Mouse (Mus musculus) NIH3T3 (cell line): ENCODE measurements around the gene Arih1.

Experiments
- DNase-seq: peaks from one replicate; pipeline ENCODE4 v3.0.0-alpha.2; 2012; ENCODE audit warnings: low read depth

Gene Arih1

DNA sequence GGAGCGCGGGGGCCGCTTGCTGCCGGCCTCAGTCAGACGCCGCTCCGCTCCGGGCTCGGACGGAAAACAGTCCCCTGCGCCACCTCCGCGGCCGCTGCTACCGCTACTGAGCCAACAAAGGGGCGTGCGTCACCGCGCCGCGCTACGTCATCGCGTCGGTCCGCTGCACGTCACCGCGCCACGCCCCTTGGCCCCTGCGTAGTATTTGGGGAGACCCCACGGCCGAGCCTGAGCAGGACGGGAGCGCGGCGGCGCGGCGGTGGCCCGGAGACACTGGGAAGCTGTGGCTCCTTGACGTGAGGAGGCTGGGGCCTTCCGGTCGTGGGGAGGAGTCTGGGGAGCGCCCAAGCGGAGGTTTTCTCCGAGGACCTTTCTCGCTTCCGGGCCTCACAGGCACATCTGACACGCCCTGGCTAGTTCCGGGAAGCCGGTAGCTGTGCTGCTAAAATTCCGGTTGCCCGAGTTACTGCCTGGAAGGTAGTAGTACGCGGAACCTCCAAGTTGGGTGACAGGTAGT is at the start of gene Arih1:
Arih1 (minus strand) TSS at position 70 of the 517 bp plus-strand sequence.
- peak; percentile 98 for DNase-seq

DNA sequence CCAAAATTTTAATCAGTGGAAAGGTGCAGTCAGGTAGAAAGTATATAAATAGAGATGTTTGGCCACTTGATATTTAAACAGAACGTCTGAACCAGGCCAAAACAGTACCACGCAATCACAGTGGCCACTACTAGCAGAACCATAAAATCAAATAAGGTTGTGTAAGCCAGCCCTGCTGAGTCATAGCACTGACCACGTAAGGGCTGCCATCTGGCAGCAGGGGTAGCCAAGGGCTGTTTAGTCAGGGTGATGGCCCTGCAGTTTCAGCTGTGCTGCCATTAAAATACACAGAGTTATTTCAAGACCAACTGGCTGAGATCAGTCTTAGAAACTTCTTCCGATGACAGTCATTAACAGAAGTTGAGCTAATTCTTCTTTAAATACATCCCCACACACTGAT is 47.5 kb upstream of the Arih1 start:
- DNase-seq = peak; percentile 91

DNA sequence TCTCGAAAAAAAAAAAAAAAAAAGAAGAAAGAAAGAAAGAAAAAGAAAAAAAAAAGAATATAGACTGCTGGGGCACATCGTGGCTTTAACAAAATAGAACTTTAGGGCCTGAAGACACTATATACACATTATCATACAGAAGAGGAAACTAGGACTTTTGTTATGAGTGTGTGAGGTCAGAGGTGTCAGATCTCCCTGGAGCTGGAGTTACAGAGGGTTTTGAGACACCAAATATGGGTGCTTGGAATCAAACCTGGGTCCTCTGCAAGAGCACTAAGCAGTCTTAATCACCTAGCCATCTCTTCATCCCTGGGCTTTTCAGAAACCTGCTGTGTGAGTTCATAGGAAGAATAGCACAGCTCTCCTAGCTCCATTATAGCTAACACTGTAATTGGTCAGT is 47.0 kb upstream of the Arih1 start:
- no peak for DNase-seq

DNA sequence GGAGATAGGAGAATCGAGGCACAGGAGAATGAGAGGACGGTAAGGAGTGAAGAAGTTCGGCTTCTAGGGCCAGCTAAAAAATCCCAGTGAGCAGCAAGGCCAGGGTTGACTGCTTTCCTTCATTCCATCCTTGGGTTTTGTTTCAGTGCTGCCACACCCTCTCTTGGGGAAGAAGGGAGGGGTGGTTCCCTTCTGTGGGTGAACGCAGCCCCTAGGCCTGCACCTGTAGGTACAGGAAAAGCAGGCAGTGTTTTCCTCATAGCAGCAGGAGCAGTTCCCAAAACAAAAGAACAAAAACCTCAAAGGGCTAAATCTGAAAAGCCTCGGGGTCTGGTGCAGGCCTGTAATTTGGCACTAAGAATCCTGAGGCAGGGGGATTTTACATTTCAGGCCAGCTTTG is 45.2 kb upstream of the Arih1 start:
- DNase-seq = no peak

GRCm38 (mm10) chr9:59528274-59528673 is 41.9 kb upstream of the Arih1 start:
- DNase-seq = no peak

- no peak for DNase-seq
These were observed 41.2 kb upstream of the Arih1 start for GRCm38 (mm10) chr9:59527580-59527979.

DNA sequence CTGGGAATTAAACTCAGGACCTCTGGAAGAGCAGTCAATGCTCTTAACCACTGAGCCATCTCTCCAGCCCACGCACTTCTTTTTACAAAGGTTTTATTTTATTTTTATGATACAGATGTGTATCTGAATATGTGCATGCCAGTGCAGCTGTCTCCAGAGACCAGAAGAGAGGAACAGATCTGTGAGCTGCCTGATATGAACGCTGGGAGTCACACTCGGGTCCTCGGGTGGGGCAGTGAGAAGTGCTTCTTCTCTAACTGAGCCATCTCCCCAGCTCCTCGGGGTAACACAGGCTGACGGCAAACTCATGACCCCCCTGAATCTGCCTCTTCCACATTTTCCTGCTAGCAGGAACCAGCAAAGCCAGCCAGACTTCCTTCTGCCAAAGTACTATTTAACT is 40.3 kb upstream of the Arih1 start:
- DNase-seq = no peak

DNA sequence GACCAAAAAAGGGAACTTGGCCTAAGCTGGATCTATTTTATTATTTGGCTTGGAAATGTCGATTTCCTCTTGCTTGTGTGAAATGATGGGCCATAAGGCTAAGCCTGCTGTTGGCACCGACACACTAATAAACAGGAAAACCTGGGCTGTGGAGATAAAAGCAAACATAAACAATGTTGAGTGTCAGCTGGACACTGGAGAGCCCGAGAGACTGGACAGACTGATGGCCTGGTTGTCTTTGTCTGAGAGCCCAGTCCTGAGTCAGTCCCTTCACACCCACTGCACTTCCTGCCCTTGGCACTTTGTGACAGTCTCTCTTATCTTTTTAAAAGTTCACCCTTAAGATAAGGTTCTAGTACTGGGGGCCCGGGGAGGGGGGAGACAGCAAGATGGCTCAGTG is 36.5 kb upstream of the Arih1 start:
- DNase-seq = no peak

GRCm38 (mm10) chr9:59519396-59519795 is 33.0 kb upstream of the Arih1 start:
- DNase-seq = no peak

GRCm38 (mm10) chr9:59518976-59519375 is 32.6 kb upstream of the Arih1 start:
- DNase-seq = no peak

DNA sequence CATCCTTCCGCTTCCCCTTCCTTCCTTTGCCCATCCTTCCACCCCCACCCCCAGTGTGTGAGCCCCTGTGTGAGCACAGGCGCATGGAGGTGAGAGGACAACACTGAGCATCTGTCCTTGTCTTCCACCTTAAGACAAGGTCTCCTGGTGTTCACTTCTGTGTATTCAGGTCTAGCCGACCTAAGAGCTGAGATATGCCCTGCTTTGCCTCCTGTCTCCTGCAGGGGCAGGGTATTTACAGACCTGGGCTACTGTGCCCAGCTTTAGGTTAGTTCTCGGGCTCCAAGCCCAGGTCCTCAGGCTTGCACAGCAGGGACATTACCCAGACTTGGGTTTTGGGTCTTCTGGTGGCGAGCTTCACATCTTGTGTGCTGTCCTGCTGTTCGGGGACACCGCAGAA is 30.7 kb upstream of the Arih1 start:
- no peak for DNase-seq

DNA sequence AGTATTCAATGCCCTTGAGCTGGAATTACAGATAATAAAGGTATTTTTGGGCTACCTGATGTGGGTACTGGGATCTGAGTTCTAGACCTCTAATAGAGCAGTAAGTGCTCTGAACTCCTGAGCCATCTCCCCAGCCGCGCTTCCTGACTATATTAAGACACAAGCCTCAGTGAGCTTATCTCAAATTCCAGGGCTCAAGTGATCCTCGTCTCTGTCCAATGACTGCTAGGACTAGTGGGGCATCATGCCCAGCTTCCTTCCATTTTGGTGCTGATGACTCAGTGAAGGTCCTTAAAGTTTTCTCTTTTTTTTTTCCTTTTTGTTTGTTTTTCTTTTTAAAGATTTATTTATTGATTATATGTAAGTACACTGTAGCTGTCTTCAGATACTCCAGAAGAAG is 28.7 kb upstream of the Arih1 start:
- peak; percentile 65 for DNase-seq

GRCm38 (mm10) chr9:59512381-59512780 is 26.0 kb upstream of the Arih1 start:
- DNase-seq = peak; percentile 71

GRCm38 (mm10) chr9:59508146-59508545 is 21.7 kb upstream of the Arih1 start:
- no peak for DNase-seq

- peak; percentile 5 for DNase-seq
These were observed 913 bp upstream of the Arih1 start for GRCm38 (mm10) chr9:59487331-59487730.

- no peak for DNase-seq
These were observed 321 bp downstream of the Arih1 start for GRCm38 (mm10) chr9:59486076-59486518.

GRCm38 (mm10) chr9:59485511-59486075 is 825 bp downstream of the Arih1 start:
- DNase-seq = peak; percentile 69

DNA sequence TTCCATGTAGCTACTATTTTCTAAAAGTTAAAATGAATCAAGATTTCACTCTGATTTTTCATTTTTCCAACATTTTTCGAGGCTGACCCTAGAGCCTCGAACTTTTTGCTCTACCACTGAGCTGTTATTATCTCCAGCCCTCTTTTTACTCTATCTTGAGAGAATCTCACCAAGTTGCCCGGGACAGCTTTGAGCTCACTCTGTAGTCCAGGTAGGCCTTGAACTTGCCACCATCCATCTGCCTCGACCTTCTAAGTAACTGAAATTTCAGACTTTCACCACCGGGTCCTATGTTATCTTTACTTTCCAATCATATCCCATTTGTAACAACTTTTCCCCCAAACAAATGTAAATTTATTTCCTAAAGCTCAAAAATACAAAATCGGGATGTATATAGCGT is 1.7 kb downstream of the Arih1 start:
- DNase-seq = peak; percentile 9

- peak; percentile 59 for DNase-seq
These were observed 4.0 kb downstream of the Arih1 start for GRCm38 (mm10) chr9:59482419-59482818.

DNA sequence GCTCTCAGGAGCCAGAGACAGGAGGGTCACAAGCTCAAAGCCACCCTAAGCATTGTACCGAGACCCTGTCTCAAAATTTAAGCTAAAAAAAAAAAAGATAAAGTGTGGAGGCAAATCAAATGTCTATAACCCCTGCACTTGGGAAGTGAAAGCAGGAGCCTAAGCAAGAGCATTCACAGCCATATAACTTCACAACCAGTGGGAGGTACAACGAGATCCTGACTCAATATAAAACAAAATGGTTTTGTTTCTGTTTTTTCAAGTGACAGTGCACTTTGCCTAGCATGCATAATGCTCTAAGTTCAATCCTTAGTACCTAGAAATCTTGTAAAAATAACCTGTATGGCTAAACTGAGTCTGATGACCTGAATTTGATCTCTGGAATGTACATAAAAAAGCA is 9.8 kb downstream of the Arih1 start:
- no peak for DNase-seq

- no peak for DNase-seq
These were observed 11.6 kb downstream of the Arih1 start for GRCm38 (mm10) chr9:59474838-59475237.

GRCm38 (mm10) chr9:59473171-59473570 is 13.2 kb downstream of the Arih1 start:
- DNase-seq = no peak

GRCm38 (mm10) chr9:59469446-59469845 is 17.0 kb downstream of the Arih1 start:
- DNase-seq = peak; percentile 33

GRCm38 (mm10) chr9:59464293-59464692 is 22.1 kb downstream of the Arih1 start:
- no peak for DNase-seq
